Mouse (Mus musculus): ENCODE measurements around the gene Farp2. TPM values are rescaled to one million over a fixed set of nuclear protein-coding genes. Genes with fewer than 3 reads are reported as not detected.
A peak's percentile ranks its signal among the peaks of the same experiment; 100 is the strongest.

Farp2 gene
- 6.0 TPM in 2 replicates for polyA plus RNA-seq (2014; fragmentation: Nextera tagmentation; extraction: Ambion mirVana)

DNA sequence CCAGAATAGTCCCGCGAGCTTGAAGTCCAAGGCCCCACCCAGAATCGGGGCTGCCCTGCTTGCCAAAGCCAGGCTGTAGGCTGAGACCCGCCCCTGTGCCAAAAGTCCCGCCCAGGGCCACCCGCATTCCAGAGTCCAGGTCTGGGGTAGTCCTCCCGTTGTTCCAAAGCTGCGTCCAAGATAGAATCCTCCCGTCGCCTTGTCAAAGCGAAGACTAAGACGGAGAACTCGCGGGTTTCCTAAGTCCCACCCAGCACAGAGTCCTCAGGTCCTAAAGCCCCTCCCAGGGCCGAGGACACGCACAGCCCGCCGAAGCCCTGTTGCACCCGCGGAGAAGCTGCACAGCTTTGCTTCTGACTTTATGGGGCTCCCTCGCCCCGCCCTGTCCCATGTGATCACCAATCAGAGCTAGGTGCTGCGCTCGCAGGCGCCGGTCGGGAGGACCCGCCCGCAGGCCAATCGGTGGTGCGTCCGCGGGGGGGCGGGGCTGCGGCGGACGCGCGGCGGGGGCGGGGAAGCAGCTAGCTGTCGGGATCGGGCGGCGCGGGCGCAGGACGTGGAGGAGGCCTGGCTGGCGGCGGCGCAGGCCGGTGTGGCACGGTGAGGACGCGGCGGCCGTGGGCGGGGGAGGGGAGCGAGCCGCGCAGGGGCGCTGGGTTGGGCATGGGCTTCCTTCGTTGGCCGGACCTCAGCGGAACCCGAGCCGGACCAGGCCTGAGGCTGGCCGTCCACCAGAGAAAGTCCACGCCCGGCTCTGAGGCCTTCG, at the start of gene Farp2:
TSS of gene Farp2 (plus strand) at position 495 of the 766 bp plus-strand sequence.
- peak; percentile 99 for ATAC-seq (ENCODE audit: insufficient read depth, low FRiP score, low TSS enrichment)
- H3K27me3 ChIP-seq (ENCODE audit: control insufficient read depth, insufficient read depth, low read length): no peaks in the 10 kb centered on the region
- peak within 1 kb of the TSS; percentile 66 for H3K4me3 ChIP-seq (ENCODE audit: low read depth, low read length)
- H3K36me3 ChIP-seq (ENCODE audit: control insufficient read depth, insufficient read depth, low read length): no peaks in the 10 kb centered on the region
- under 1% methylated on average over 64 of the region's 71 CpGs for WGBS
- H3K9me3 ChIP-seq (ENCODE audit: control insufficient read depth, low read length): no peaks in the 10 kb centered on the region
- peak within 1 kb of the TSS; percentile 86 for H3K4me2 ChIP-seq (ENCODE audit: low read depth)
- H3K4me1 ChIP-seq (ENCODE audit: control insufficient read depth, insufficient read depth, low read length): peaks cover 5% of the 10 kb centered on the region; the same call in 1 of the 2 replicates
- 0 out of 2 replicates have a peak within 1 kb of the TSS, but pooled peaks have one; percentile 27 for H3K27ac ChIP-seq (ENCODE audit: low read depth, low read length)
- peak within 1 kb of the TSS; percentile 77 for H3K9ac ChIP-seq (ENCODE audit: low read length)
- DNase-seq (ENCODE audit: low spot score): peak; percentile 96

DNA sequence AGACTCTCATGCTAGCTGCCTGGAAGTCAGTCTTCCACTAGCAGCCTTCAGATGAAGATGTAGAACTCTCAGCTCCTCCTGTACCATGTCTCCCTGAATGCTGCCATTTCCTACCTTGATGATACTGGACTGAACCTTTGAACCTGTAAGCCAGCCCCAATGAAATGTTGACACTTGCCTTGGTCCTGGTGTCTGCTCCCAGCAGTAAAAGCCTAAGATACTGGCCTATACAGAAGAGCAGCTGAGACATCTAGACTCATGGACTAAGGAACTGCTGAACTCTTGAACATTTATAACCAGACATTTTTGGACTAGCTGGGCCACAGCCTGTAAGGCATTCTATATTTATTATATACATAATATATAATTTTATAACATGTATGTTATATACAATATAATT, 46.8 kb upstream of the Farp2 start:
- Histone ChIP-seq H3K27me3 (ENCODE audit: control insufficient read depth, insufficient read depth, low read length) (no peaks in the 10 kb centered on the region), H3K36me3 (ENCODE audit: control insufficient read depth, insufficient read depth, low read length) (no peaks in the 10 kb centered on the region), H3K9me3 (ENCODE audit: control insufficient read depth, low read length) (no peaks in the 10 kb centered on the region), H3K4me1 (ENCODE audit: control insufficient read depth, insufficient read depth, low read length) (no peaks in the 10 kb centered on the region), H3K4me2 (ENCODE audit: low read depth) (no peak overlapping the region), H3K4me3 (ENCODE audit: low read depth, low read length) (no peak overlapping the region), H3K27ac (ENCODE audit: low read depth, low read length) (no peak overlapping the region), H3K9ac (ENCODE audit: low read length) (no peak overlapping the region)
- ATAC-seq (ENCODE audit: insufficient read depth, low FRiP score, low TSS enrichment) (no peak), DNase-seq (ENCODE audit: low spot score) (no peak)

DNA sequence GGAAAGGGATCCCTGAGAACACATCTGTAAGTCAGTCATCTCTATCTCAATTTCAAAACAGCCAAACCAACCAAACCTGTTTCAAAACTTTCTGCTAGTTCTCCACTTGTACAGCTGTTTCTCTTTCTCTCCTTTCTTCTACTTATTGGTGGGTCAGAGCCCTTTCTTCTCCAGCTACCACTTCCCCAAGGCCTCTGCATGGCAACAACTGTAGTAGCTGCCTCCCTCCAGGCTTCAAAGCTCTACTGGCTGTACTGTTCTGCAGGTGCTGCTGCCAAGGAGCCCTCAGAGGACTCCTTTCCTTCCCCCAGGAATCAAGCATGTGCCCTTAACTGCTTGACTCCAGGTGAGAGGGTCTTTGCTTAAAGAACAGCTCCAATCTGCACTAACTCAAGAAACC, 46.1 kb upstream of the Farp2 start:
- Histone ChIP-seq H3K9me3 (ENCODE audit: control insufficient read depth, low read length) (no peaks in the 10 kb centered on the region), H3K27me3 (ENCODE audit: control insufficient read depth, insufficient read depth, low read length) (no peaks in the 10 kb centered on the region), H3K36me3 (ENCODE audit: control insufficient read depth, insufficient read depth, low read length) (no peaks in the 10 kb centered on the region), H3K4me3 (ENCODE audit: low read depth, low read length) (no peak overlapping the region), H3K4me2 (ENCODE audit: low read depth) (no peak overlapping the region), H3K9ac (ENCODE audit: low read length) (no peak overlapping the region), H3K4me1 (ENCODE audit: control insufficient read depth, insufficient read depth, low read length) (no peaks in the 10 kb centered on the region), H3K27ac (ENCODE audit: low read depth, low read length) (no peak overlapping the region)
- ATAC-seq (ENCODE audit: insufficient read depth, low FRiP score, low TSS enrichment) (no peak), DNase-seq (ENCODE audit: low spot score) (no peak)

DNA sequence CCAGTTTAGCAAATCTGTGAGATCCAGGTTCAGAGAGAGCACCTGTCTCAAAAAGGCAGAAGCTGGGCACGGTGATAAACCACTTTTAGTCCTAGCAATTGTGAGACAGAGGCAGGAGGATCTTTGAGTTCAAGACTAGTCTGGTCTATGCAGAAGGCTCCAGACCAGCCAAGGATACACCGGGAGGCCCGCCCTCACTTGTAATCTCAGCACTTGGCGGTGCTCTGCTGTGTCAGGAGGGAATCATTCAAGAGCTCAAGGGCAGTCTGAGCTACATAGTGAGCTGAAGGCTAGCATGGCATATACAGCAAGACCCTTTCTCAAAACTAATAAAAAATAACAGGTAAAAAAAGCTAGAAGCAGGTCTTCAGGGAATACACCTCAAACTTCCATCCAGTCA, 43.3 kb upstream of the Farp2 start:
- H3K9me3 ChIP-seq (ENCODE audit: control insufficient read depth, low read length): no peaks in the 10 kb centered on the region
- H3K9ac ChIP-seq (ENCODE audit: low read length): no peak overlapping the region
- no peak overlapping the region for H3K27ac ChIP-seq (ENCODE audit: low read depth, low read length)
- 93% methylated on average over 4 of the region's 4 CpGs for WGBS
- no peak overlapping the region for H3K4me3 ChIP-seq (ENCODE audit: low read depth, low read length)
- DNase-seq (ENCODE audit: low spot score): no peak
- H3K4me2 ChIP-seq (ENCODE audit: low read depth): no peak overlapping the region
- no peaks in the 10 kb centered on the region for H3K4me1 ChIP-seq (ENCODE audit: control insufficient read depth, insufficient read depth, low read length)
- no peak for ATAC-seq (ENCODE audit: insufficient read depth, low FRiP score, low TSS enrichment)
- no peaks in the 10 kb centered on the region for H3K36me3 ChIP-seq (ENCODE audit: control insufficient read depth, insufficient read depth, low read length)
- H3K27me3 ChIP-seq (ENCODE audit: control insufficient read depth, insufficient read depth, low read length): no peaks in the 10 kb centered on the region

DNA sequence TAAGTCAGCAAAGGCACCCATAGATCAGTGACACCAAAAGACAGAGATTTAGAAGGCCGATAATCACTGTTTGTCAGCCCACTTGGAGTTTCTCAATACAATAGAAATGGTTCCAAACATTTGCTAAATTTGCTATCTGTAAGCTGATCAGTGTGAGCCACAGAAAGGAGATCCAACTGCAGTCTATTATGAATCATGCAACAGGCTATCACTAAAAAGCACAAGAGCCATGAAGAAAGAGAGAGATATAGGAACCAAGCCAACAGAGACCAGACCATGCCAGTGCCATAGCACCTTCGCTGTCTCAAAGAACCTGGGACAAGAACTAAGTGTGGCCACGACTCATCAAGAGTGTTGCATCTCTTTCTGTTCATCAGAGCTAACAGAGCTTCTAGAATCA, 36.2 kb upstream of the Farp2 start:
- ATAC-seq (ENCODE audit: insufficient read depth, low FRiP score, low TSS enrichment): no peak
- H3K9me3 ChIP-seq (ENCODE audit: control insufficient read depth, low read length): no peaks in the 10 kb centered on the region
- H3K27ac ChIP-seq (ENCODE audit: low read depth, low read length): no peak overlapping the region
- no peaks in the 10 kb centered on the region for H3K36me3 ChIP-seq (ENCODE audit: control insufficient read depth, insufficient read depth, low read length)
- no peak for DNase-seq (ENCODE audit: low spot score)
- no peak overlapping the region for H3K9ac ChIP-seq (ENCODE audit: low read length)
- peaks cover 7% of the 10 kb centered on the region; the same call in 1 of the 2 replicates for H3K4me1 ChIP-seq (ENCODE audit: control insufficient read depth, insufficient read depth, low read length)
- WGBS: 94% methylated on average over 3 of the region's 3 CpGs
- H3K4me3 ChIP-seq (ENCODE audit: low read depth, low read length): no peak overlapping the region
- no peak overlapping the region for H3K4me2 ChIP-seq (ENCODE audit: low read depth)
- H3K27me3 ChIP-seq (ENCODE audit: control insufficient read depth, insufficient read depth, low read length): no peaks in the 10 kb centered on the region

DNA sequence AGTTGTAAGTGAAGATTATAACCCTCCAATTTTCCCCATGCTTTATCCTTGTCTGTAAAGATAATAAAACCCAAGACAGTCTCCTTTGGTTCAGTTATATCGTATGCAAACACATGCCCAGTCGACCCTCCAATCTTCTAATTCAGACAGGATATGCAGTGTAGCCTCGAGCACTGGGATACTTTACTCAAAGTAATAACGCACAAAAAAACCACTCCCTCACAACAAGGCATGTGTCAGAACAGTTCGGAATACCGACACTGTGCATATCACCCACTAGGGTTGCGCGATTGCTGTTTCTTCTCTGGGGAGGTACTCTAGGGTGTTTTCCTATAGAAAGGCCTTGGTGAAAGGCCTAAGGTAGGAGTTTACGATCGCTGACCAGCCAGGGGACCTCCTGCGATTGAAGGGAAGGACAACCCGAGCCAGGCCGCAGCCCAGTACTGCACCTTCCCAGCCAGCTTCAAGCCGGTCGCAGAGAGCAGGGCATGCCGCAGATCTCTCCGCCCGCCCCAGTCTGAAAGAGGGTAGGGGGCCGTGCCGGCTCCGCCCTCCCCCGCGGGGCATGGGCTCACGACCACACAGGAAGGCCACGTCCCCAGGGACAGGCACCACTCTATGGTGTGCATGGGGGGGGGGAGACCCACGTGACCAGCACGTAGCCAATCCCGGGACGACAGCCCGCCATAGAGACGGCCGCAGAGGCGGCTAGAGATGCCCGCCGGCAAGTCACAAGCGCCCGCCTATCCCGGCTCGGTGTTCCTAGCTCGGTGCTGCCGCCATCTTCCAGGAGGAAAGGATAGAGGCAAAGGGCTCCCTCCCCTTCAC, 33.9 kb upstream of the Farp2 start:
- peak overlapping the region; percentile 64 for H3K4me2 ChIP-seq (ENCODE audit: low read depth)

DNA sequence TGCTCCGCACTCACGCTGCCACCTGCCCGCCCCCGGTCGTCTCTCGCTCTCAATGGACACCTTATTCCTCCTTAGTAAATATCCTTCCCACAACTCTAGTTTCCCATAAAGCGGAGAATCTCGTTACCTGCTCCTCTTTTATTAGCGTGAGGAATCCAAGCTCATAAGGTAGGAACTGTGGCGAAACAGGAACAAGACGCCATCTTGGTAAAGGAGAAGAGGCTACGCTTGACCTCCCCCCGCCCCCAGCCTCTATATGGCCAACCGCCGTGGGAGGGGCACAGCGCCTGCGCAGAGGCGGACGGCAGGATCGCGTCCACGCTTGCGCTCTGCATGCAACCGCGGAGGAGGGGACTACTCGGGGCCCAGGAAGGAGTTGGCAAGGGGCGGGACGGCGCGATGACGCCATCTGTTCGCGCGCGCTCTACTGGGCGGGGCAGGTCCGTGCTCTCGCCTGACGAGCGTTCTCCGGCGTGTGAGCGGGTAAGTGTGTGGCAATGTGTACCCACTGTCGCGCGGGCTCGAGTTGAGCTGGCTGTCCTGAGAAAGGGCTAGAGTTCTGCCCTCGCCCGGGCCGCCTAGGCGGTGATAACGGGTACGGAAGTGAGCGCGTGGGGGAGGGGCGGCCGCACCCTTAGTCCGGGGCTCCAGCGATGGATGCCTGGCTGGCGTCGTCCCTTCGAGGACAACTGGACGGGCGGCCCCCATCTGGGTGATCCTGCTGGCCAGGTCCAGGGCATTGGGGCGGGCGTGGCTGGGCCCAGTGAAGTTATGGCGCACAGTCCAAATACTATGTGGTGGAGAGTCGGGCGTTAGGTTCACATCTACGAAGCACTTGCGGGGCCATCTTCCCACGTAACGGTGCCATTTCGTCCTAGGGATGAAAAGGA, 33.0 kb upstream of the Farp2 start, which contains the start of gene Hdlbp:
TSS of gene Hdlbp (minus strand) at position 230 of the 890 bp plus-strand sequence.
- Histone ChIP-seq H3K4me2 (ENCODE audit: low read depth) (peak within 1 kb of the TSS; percentile 64), H3K27me3 (ENCODE audit: control insufficient read depth, insufficient read depth, low read length) (no peaks in the 10 kb centered on the region), H3K4me3 (ENCODE audit: low read depth, low read length) (peak within 1 kb of the TSS; percentile 78), H3K9me3 (ENCODE audit: control insufficient read depth, low read length) (no peaks in the 10 kb centered on the region), H3K27ac (ENCODE audit: low read depth, low read length) (peak within 1 kb of the TSS; percentile 84), H3K36me3 (ENCODE audit: control insufficient read depth, insufficient read depth, low read length) (no peaks in the 10 kb centered on the region; the same call in 1 of the 2 replicates), H3K9ac (ENCODE audit: low read length) (peak within 1 kb of the TSS; percentile 73), H3K4me1 (ENCODE audit: control insufficient read depth, insufficient read depth, low read length) (peaks cover 7% of the 10 kb centered on the region; the same call in 1 of the 2 replicates)
- peak; percentile 99 for DNase-seq (ENCODE audit: low spot score)
- ATAC-seq (ENCODE audit: insufficient read depth, low FRiP score, low TSS enrichment): peak; percentile 92
- 0% methylated on average over 74 of the region's 74 CpGs for WGBS

More for the DNA sequence above, 33.9 kb upstream of the Farp2 start:
- ATAC-seq (ENCODE audit: insufficient read depth, low FRiP score, low TSS enrichment) (peak; percentile 96), DNase-seq (ENCODE audit: low spot score) (peak; percentile 98)
- Histone ChIP-seq H3K36me3 (ENCODE audit: control insufficient read depth, insufficient read depth, low read length) (no peaks in the 10 kb centered on the region; the same call in 1 of the 2 replicates), H3K27ac (ENCODE audit: low read depth, low read length) (peak overlapping the region; percentile 84), H3K4me3 (ENCODE audit: low read depth, low read length) (peak overlapping the region; percentile 78), H3K4me1 (ENCODE audit: control insufficient read depth, insufficient read depth, low read length) (peaks cover 7% of the 10 kb centered on the region; the same call in 1 of the 2 replicates), H3K9me3 (ENCODE audit: control insufficient read depth, low read length) (no peaks in the 10 kb centered on the region), H3K9ac (ENCODE audit: low read length) (peak overlapping the region; percentile 70), H3K27me3 (ENCODE audit: control insufficient read depth, insufficient read depth, low read length) (no peaks in the 10 kb centered on the region)
- under 1% methylated on average over 41 of the region's 41 CpGs for WGBS

DNA sequence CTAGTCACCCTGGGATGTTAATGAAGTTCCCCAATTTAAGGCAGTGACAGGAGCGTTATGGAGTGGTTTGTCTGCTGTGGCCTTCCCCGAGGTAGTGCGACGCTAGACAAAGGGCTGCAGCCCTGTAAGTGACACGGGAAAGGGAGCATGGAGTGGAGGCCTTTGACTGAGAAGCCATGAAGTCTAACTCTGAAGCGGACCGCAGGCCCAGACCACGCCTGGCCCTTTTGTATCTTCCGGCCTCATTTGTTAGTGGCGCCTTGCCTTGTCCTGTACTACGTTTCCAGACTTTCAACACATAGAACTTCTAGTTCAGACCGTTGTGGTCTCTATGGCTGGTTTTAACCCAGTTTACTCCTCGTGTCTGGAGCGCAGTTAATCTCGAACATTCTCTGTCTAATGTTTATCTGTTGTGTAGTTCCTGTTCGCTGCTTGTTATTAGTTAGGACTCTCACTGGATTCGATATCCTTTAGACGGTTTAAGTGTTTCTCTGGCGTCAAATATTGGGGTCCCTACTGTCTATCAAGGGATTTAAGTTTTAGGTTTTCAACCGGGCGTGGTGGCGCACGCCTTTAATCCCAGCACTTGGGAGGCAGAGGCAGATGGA, 32.3 kb upstream of the Farp2 start:
- WGBS: 9% methylated on average over 23 of the region's 23 CpGs
- Histone ChIP-seq H3K4me3 (ENCODE audit: low read depth, low read length) (peak overlapping the region; percentile 78), H3K9me3 (ENCODE audit: control insufficient read depth, low read length) (no peaks in the 10 kb centered on the region), H3K9ac (ENCODE audit: low read length) (peak overlapping the region; percentile 73), H3K4me1 (ENCODE audit: control insufficient read depth, insufficient read depth, low read length) (peaks cover 7% of the 10 kb centered on the region; the same call in 1 of the 2 replicates), H3K27me3 (ENCODE audit: control insufficient read depth, insufficient read depth, low read length) (no peaks in the 10 kb centered on the region), H3K4me2 (ENCODE audit: low read depth) (peak overlapping the region; percentile 63), H3K27ac (ENCODE audit: low read depth, low read length) (peak overlapping the region; percentile 84), H3K36me3 (ENCODE audit: control insufficient read depth, insufficient read depth, low read length) (no peaks in the 10 kb centered on the region; the same call in 1 of the 2 replicates)
- no peak for DNase-seq (ENCODE audit: low spot score)
- no peak for ATAC-seq (ENCODE audit: insufficient read depth, low FRiP score, low TSS enrichment)

Measured in neural tube, embryonic 11.5 days (tissue).